Mouse (Mus musculus): ENCODE data around the gene Nckap5. TPM values are rescaled to one million over a fixed set of nuclear protein-coding genes. Genes with fewer than 3 reads are reported as not detected.

Gene Nckap5
- polyA plus RNA-seq, 1 experiment from 2014 or later, result 16.6 TPM

DNA sequence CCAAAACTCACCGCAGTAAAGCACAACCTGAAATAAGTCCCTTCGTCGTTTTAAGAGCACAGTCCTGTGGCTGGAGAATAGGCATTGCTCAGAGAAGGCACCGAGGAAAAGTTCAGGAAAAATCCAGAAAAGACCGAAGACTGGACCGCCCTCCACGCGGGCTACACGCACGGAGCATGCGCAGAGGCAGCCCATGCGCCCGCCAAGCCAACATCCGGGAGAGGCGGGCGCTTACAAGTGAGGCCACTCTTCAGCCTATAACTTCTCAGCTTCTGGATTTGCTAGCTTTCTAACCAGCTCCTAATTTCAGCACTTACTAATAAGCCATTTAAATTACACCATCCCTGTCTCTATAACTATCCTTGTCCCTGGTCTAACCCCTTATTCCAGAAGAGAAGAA is 124.0 kb downstream of the Nckap5 start:
- no peak overlapping the region for H3K4me3 ChIP-seq (ENCODE audit: low read depth, low read length)
- no peak overlapping the region for H3K9ac ChIP-seq (ENCODE audit: low read length)
- DNase-seq (ENCODE audit: low spot score), result no peak
- no peak for ATAC-seq (replicated peaks; ENCODE audit: low FRiP score)
- WGBS, result 94% methylated on average over 16 of the region's 16 CpGs
- no peaks in the 10 kb centered on the region for H3K27me3 ChIP-seq (ENCODE audit: control insufficient read depth, insufficient read depth, low read length)
- H3K9me3 ChIP-seq (ENCODE audit: control insufficient read depth, low read length), result no peaks in the 10 kb centered on the region
- no peak overlapping the region for H3K4me2 ChIP-seq (ENCODE audit: low read depth, low read length, severe bottlenecking)
- H3K4me1 ChIP-seq (replicated peaks; ENCODE audit: control insufficient read depth, insufficient read depth, low read length), result no peaks in the 10 kb centered on the region
- H3K27ac ChIP-seq (ENCODE audit: low read depth, low read length), result no peak overlapping the region
- no peaks in the 10 kb centered on the region for H3K36me3 ChIP-seq (ENCODE audit: control insufficient read depth, insufficient read depth, low read length)

DNA sequence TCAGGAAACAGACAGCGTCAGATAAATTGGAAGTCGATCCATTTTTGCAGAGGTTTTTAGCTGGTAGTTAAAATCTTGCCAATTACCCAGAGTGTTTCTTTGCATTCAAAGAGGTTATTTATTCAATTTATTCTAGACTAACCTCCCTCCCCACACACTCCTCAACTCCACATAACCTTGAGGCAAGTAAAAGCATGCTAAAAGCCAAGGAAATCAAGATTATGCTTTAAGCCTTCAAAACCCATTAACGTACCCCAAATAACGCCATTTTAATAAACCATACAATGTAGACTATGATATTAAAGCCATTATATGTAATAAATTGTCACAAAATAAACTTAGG is 129.7 kb downstream of the Nckap5 start:
- H3K4me3 ChIP-seq (ENCODE audit: low read depth, low read length), result no peak overlapping the region
- no peak overlapping the region for H3K9ac ChIP-seq (ENCODE audit: low read length)
- no peaks in the 10 kb centered on the region for H3K9me3 ChIP-seq (ENCODE audit: control insufficient read depth, low read length)
- no peaks in the 10 kb centered on the region for H3K36me3 ChIP-seq (ENCODE audit: control insufficient read depth, insufficient read depth, low read length)
- DNase-seq (ENCODE audit: low spot score) (no peak), ATAC-seq (replicated peaks; ENCODE audit: low FRiP score) (no peak)
- no peak overlapping the region; the same call in 1 of the 2 replicates for H3K27ac ChIP-seq (ENCODE audit: low read depth, low read length)
- 87% methylated on average over 4 of the region's 4 CpGs for WGBS
- no peaks in the 10 kb centered on the region for H3K4me1 ChIP-seq (replicated peaks; ENCODE audit: control insufficient read depth, insufficient read depth, low read length)
- H3K4me2 ChIP-seq (ENCODE audit: low read depth, low read length, severe bottlenecking), result no peak overlapping the region
- no peaks in the 10 kb centered on the region for H3K27me3 ChIP-seq (ENCODE audit: control insufficient read depth, insufficient read depth, low read length)

DNA sequence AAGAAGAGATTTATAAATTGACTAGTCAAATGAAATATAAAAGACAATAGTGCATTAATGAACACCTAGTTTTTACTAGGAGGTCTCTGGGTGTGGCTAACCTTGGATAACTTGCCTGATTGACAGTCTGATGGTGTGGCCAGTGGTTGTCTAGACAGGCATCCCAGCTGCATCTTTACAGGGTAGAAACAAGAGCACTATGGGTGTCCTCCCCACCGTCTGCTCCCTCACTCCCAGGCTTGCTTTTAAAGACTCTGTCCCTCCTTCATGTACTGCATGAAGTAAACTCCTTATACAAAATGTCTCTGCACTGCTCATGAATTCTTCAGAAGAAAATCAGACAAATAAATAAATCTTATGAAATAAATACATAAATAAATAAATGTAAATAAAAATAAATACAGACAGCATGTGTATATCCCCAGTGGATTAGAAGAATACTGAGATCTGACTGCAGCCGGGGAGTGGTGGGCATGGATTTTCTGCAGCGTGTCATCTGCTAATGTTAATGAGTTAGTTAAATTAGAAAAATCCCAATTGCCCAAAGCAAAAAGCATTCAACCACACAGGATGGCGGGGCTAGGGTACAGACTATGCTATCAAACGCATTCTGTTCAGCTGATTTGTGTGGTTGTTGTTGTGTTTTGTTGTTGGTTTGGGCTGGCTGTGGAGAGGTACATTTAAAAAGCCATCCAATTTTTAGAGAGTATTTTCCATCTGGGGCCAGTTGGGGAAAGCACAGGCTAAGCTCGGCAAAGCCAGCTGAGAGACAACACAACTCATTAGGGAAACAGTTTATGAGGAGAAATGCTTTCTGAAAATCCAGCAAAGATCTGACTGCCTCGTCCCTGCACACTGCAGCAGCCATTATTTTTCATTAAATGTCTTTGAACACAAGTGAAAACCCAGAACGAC is 130.3 kb downstream of the Nckap5 start:
- DNase-seq (ENCODE audit: low spot score) (no peak), ATAC-seq (replicated peaks; ENCODE audit: low FRiP score) (0 out of 2 replicates have a peak, but pooled peaks have one; percentile 44)
- Histone ChIP-seq H3K4me3 (ENCODE audit: low read depth, low read length) (no peak overlapping the region), H3K4me2 (ENCODE audit: low read depth, low read length, severe bottlenecking) (no peak overlapping the region), H3K27me3 (ENCODE audit: control insufficient read depth, insufficient read depth, low read length) (no peaks in the 10 kb centered on the region), H3K9ac (ENCODE audit: low read length) (no peak overlapping the region), H3K4me1 (replicated peaks; ENCODE audit: control insufficient read depth, insufficient read depth, low read length) (no peaks in the 10 kb centered on the region), H3K27ac (ENCODE audit: low read depth, low read length) (peak overlapping the region; percentile 33; the same call in 1 of the 2 replicates), H3K9me3 (ENCODE audit: control insufficient read depth, low read length) (no peaks in the 10 kb centered on the region), H3K36me3 (ENCODE audit: control insufficient read depth, insufficient read depth, low read length) (no peaks in the 10 kb centered on the region)
- 57% methylated on average over 8 of the region's 8 CpGs for WGBS

DNA sequence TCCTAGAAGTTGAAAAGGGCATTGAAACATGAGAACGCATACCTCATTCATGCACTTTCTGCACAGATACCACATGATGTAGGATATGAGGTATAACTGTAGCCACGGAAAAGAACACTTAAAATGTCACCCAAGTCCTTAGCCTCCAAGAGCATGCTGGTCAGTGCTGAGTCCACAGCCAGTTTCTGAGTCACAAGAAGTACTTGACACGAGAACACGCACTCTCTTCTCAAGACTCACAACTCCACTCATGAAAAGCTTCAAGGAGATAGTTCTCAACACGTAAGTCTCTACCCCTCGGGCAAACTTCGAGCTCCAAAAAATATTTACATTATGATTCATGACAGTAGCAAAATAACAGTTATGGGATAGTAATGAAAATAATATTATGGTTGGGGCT is 137.0 kb downstream of the Nckap5 start:
- ATAC-seq (replicated peaks; ENCODE audit: low FRiP score) (no peak), DNase-seq (ENCODE audit: low spot score) (no peak)
- H3K9ac ChIP-seq (ENCODE audit: low read length), result no peak overlapping the region
- 92% methylated on average over 7 of the region's 7 CpGs for WGBS
- H3K27ac ChIP-seq (ENCODE audit: low read depth, low read length), result no peak overlapping the region
- no peak overlapping the region for H3K4me3 ChIP-seq (ENCODE audit: low read depth, low read length)
- H3K9me3 ChIP-seq (ENCODE audit: control insufficient read depth, low read length), result no peaks in the 10 kb centered on the region
- H3K27me3 ChIP-seq (ENCODE audit: control insufficient read depth, insufficient read depth, low read length), result no peaks in the 10 kb centered on the region
- H3K4me2 ChIP-seq (ENCODE audit: low read depth, low read length, severe bottlenecking), result no peak overlapping the region
- H3K36me3 ChIP-seq (ENCODE audit: control insufficient read depth, insufficient read depth, low read length), result no peaks in the 10 kb centered on the region
- H3K4me1 ChIP-seq (replicated peaks; ENCODE audit: control insufficient read depth, insufficient read depth, low read length), result no peaks in the 10 kb centered on the region

DNA sequence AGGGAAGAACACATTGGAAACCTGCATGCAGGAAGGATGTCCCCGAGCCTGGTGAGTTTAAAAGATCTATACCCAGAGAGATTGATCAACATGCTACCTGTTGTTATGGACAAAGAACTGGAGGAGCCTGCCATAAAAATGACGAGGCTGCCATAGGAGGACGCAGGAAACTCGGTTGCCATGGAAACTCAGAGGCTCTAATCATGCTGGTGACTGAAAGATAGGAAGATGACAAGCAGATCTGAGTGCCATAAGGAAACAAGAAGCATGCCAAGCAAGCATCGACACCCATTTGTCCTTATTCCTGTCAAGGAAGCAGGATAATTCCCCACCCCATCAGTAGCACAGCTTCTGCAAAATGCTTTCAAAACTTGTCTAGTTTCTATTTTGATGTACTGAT is 142.0 kb downstream of the Nckap5 start:
- no peak for ATAC-seq (replicated peaks; ENCODE audit: low FRiP score)
- Histone ChIP-seq H3K9ac (ENCODE audit: low read length) (no peak overlapping the region), H3K27me3 (ENCODE audit: control insufficient read depth, insufficient read depth, low read length) (no peaks in the 10 kb centered on the region), H3K4me2 (ENCODE audit: low read depth, low read length, severe bottlenecking) (no peak overlapping the region), H3K4me1 (replicated peaks; ENCODE audit: control insufficient read depth, insufficient read depth, low read length) (peaks cover 5% of the 10 kb centered on the region; the same call in 1 of the 2 replicates), H3K27ac (ENCODE audit: low read depth, low read length) (no peak overlapping the region), H3K4me3 (ENCODE audit: low read depth, low read length) (no peak overlapping the region), H3K36me3 (ENCODE audit: control insufficient read depth, insufficient read depth, low read length) (no peaks in the 10 kb centered on the region), H3K9me3 (ENCODE audit: control insufficient read depth, low read length) (no peaks in the 10 kb centered on the region)
- 76% methylated on average over 5 of the region's 5 CpGs for WGBS
- DNase-seq (ENCODE audit: low spot score), result no peak

DNA sequence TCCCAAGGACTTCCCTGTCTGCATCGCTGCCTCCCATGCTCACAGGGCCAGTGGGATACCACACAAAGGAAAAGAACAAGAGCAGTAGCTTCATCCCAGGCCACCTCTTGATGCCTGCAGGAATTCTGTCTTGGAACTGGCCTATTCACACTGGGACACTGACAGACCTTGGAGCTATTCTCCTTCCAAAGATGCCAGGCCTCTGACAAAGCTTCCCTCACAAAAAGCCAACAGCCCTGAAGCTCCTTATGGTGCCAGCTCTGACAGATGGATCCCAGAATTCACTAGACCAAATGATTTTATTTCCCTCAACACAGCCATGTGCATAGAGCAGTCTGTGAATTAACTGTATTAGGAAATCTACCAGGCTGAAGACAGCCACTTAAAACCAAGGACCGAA is 143.9 kb downstream of the Nckap5 start:
- H3K9ac ChIP-seq (ENCODE audit: low read length), result no peak overlapping the region
- DNase-seq (ENCODE audit: low spot score) (no peak), ATAC-seq (replicated peaks; ENCODE audit: low FRiP score) (no peak)
- no peak overlapping the region for H3K27ac ChIP-seq (ENCODE audit: low read depth, low read length)
- H3K4me2 ChIP-seq (ENCODE audit: low read depth, low read length, severe bottlenecking), result no peak overlapping the region
- H3K9me3 ChIP-seq (ENCODE audit: control insufficient read depth, low read length), result no peaks in the 10 kb centered on the region
- H3K27me3 ChIP-seq (ENCODE audit: control insufficient read depth, insufficient read depth, low read length), result no peaks in the 10 kb centered on the region
- H3K4me1 ChIP-seq (replicated peaks; ENCODE audit: control insufficient read depth, insufficient read depth, low read length), result peaks cover 10% of the 10 kb centered on the region; the same call in 1 of the 2 replicates
- H3K36me3 ChIP-seq (ENCODE audit: control insufficient read depth, insufficient read depth, low read length), result no peaks in the 10 kb centered on the region
- no peak overlapping the region for H3K4me3 ChIP-seq (ENCODE audit: low read depth, low read length)
- WGBS, result 92% methylated on average over 2 of the region's 2 CpGs

DNA sequence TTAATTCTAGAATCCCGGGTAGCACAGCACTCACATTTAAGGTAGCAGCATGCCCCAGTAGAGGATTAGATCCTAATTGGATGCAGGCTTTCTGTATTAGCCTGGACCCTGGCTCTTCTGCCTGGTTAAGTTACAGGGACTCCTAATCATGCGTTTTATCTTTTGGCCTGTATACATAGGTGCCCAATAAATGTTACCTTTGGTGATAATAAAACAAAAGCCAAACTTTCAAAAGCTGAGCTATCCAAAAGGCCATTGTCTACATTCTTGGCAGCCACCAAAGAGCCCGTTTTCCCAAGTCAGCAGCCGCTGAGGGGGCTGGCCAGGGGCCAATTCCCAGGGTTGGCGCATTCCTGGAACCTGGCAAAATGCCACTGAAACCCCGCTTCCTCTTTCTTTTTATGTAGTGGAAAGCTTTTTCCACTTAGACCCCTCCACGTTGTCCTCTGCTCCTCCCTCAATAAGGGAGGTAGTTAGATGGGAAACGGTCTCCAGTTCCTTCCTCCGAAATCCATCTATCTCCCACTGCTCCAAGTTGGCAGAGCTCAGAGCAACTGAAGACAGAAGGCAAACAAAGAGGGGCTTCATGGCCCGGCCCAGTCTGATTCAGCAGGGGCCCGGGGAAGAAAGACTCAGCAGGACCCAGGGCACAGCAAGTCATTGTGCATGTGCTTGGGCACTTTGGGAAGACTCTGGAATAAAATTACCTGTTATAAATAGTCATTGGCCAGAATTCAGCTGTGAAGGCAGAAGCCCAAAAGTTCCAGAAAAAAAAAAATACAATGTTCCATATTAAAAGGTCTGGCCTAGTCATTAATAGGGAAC is 146.8 kb downstream of the Nckap5 start:
- 30% methylated on average over 11 of the region's 11 CpGs for WGBS
- H3K27ac ChIP-seq (ENCODE audit: low read depth, low read length), result peak overlapping the region; percentile 76
- H3K9ac ChIP-seq (ENCODE audit: low read length), result no peak overlapping the region
- ATAC-seq (replicated peaks; ENCODE audit: low FRiP score) (peak; percentile 84), DNase-seq (ENCODE audit: low spot score) (peak; percentile 85)
- H3K36me3 ChIP-seq (ENCODE audit: control insufficient read depth, insufficient read depth, low read length), result no peaks in the 10 kb centered on the region
- peaks cover 10% of the 10 kb centered on the region; the same call in 1 of the 2 replicates for H3K4me1 ChIP-seq (replicated peaks; ENCODE audit: control insufficient read depth, insufficient read depth, low read length)
- H3K27me3 ChIP-seq (ENCODE audit: control insufficient read depth, insufficient read depth, low read length), result no peaks in the 10 kb centered on the region
- no peaks in the 10 kb centered on the region for H3K9me3 ChIP-seq (ENCODE audit: control insufficient read depth, low read length)
- H3K4me2 ChIP-seq (ENCODE audit: low read depth, low read length, severe bottlenecking), result peak overlapping the region; percentile 8; the same call in 1 of the 2 replicates
- H3K4me3 ChIP-seq (ENCODE audit: low read depth, low read length), result no peak overlapping the region

DNA sequence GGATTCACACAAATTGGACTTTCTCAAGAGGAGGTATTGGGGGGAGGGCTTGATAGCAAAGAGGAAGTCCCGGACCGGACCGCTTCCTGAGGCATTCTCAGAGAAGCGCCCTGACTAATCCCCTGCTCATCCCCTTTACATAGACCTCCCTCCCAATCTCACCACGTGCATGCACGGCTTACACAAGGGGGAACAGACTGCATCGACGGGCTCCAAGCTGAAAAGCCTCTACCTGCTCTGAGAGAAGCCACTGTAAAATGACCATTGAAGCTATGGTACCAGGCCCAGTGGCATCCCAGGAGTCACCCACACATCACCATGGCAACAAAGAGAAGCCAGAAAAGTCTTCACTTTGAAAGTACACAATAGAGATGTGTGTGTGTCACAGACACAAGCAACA is 148.8 kb downstream of the Nckap5 start:
- H3K36me3 ChIP-seq (ENCODE audit: control insufficient read depth, insufficient read depth, low read length), result no peaks in the 10 kb centered on the region
- H3K4me1 ChIP-seq (replicated peaks; ENCODE audit: control insufficient read depth, insufficient read depth, low read length), result peaks cover 10% of the 10 kb centered on the region; the same call in 1 of the 2 replicates
- H3K9ac ChIP-seq (ENCODE audit: low read length), result no peak overlapping the region; the same call in 1 of the 2 replicates
- no peaks in the 10 kb centered on the region for H3K27me3 ChIP-seq (ENCODE audit: control insufficient read depth, insufficient read depth, low read length)
- H3K9me3 ChIP-seq (ENCODE audit: control insufficient read depth, low read length), result no peaks in the 10 kb centered on the region
- ATAC-seq (replicated peaks; ENCODE audit: low FRiP score) (peak; percentile 20; the same call in 1 of the 2 replicates), DNase-seq (ENCODE audit: low spot score) (peak; percentile 57)
- no peak overlapping the region for H3K4me2 ChIP-seq (ENCODE audit: low read depth, low read length, severe bottlenecking)
- WGBS, result 6% methylated on average over 8 of the region's 8 CpGs
- no peak overlapping the region for H3K4me3 ChIP-seq (ENCODE audit: low read depth, low read length)
- no peak overlapping the region for H3K27ac ChIP-seq (ENCODE audit: low read depth, low read length)

Measured in forebrain, embryonic 11.5 days (tissue).